Mouse (Mus musculus) adrenal gland, postnatal 0 days (tissue): ENCODE data around the gene Lsm14a. TPM values are rescaled to one million over a fixed set of nuclear protein-coding genes. Genes with fewer than 3 reads are reported as not detected.

Experiments used
- polyA plus RNA-seq: library from polyadenylated mRNA; unstranded; fragments of >200 nt; fragmentation: Nextera tagmentation; extraction: Ambion mirVana; gene quantifications from 2 replicates; pipeline ENCODE4 v1.2.1, GENCODE M21; 2015

The Lsm14a gene
- 46.0 and 64.8 TPM in 2 replicates for polyA plus RNA-seq

GRCm38 (mm10) chr7:34393215-34393614, at the start of gene Lsm14a:
Gene Lsm14a, minus strand, starts transcription at chr7:34393315.

DNA sequence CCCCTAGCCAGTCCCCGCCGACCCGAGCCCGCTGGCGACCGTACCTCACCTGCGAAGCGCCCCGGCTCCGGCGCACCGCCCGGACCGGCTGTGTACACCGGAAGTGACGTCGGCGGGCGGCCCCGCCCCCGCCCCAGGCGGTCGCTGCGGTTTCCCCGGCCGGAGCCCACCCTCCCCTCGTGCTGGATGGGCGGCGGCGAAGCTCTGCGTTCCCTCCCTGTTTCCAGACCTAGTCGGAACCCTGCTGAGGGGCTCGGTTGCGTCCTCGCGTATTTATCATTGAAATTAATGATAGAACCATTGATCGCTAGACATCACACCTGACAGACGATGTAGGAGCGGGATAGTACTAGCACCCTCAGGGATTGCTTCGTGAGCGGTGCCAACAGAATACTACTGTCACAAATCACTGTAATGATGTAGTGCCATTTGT, 79.7 kb downstream of the Lsm14a start, which contains the start of gene 4931406P16Rik:
TSS of gene 4931406P16Rik (minus strand) at position 109 of the 433 bp plus-strand sequence.

Other genes with a start within 250 kb of the Lsm14a start
- gene Uba2, start 223.7 kb downstream of the Lsm14a start, polyA plus RNA-seq: 91.6 and 110 TPM in 2 replicates
- gene Pdcd2l, start 196.7 kb downstream of the Lsm14a start, polyA plus RNA-seq: 51.6 and 55.0 TPM in 2 replicates
- gene Gpi1, start 163.0 kb downstream of the Lsm14a start, polyA plus RNA-seq: 167 and 200 TPM in 2 replicates
- not detected in 2 replicates for gene Gm6096, start 142.3 kb downstream of the Lsm14a start, polyA plus RNA-seq
- 29.2 and 31.1 TPM in 2 replicates for gene 4931406P16Rik, start 79.8 kb downstream of the Lsm14a start, polyA plus RNA-seq